Mouse (Mus musculus): Measurements from ENCODE around the gene Ppa1.
"Not testable (repeated sequence)": the region's sequence is repeated elsewhere in the genome, so short reads cannot be mapped to it uniquely, and the experiment has no call there.

Ppa1 gene

DNA sequence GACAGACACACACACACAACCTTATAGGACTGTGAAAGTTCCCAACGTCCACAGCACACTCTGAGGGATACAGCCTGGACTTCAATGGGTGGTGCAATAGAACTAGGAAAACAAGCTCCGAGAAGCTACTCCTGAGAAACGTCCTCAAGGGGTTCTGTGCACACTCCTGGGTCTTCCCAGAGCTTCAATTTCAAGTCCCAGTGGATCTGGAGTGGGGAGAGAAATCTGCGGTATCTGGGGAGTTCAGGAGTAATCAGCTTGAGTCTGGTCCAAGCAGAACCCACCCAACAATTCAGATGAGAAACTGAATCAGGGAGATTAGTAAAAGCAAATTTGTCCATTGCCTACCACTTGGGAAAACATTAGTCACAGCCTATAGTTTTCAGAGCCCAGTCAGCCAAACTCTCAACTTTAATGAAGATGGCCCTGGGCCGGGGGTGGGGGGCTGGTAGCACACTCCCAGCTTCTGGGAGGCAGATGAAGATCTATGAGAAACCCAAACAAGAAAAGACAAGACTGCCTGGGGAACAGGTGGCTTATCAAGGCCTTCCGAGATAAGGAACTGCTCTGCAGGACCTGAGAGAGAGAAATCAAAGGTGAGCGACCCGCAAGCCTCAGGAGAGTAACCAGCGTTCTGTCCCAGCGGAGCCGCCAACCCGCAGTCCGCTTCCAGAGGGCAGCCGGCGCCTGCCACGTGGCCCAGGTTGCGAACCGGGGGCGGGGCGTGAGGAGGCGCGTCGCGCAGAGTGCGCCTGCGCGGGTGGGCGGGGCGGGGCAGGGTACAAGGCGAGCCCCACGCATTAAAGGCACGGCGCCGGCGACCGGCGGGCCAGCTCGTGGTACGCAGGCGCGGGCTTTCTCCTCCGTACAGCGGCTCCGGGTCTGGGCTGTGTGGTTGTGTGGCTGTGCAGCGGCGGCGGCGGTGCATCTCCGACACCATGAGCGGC is at the start of gene Ppa1:
Gene Ppa1, plus strand, starts transcription at position 763 of the 947 bp plus-strand sequence.
- peak; percentile 93 for DNase-seq (ENCODE audit: low read depth, low spot score)

DNA sequence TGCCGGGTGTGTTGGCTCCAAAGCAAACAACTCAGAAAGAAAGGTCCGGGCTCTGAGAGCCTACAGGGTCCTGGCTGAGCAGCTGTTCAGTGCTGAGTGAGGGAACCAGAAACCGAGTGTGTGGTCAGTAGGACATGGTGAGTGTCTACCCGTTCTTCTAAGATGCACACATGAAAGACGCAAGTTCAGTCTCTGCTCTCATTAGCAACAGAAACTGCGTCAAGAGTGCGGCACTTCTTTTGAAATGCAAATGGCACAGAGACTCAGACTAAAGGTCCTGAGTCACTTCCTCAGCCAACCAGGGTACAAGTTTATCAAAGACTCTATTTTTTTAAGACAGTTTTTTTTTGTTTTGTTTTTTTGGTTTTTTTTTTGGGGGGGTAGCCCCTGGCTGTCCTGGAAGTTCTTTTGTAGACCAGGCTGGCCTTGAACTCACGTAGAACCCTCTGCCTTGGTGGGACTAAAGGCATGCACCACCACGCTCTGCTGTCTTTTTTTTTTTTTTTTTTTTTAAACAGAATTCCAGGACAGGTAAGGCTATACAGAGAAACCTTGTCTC is 48.7 kb upstream of the Ppa1 start:
- DNase-seq (ENCODE audit: low read depth, low spot score): no peak

DNA sequence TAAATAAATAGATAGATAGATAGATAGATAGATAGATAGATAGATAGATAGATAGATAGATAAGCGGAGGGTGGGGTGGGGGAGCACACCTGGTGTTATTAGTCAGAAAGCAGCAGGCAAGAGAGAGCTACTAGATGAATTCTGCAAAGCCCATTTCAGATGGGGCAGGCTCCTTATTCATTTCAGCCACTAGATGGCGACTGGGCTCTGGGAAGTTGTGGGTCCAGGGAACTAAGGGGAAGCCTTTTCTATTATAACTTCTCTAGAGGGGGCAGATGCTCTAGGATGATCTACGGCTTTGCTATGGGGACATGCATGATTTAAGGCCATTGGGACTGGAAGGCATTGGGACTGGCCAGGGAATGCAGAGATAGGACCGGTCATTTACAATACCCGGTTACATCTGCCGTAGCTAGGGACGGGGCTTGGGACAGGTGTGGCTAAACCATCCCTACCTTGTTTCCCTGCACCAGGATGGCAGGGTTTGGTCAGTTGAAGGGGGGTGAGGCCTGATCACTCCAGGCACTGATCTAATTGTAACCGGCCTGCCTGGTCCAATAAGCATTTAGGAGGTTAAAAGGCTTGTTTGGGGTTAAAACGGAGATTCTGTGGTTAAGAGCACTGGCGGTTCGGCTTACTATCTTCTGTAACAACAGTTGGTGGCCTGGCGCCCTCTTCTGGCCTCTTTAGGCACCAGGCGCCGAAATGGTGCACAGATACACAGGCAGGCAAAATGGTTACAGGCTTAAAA is 45.9 kb upstream of the Ppa1 start:
- peak; percentile 73 for DNase-seq (ENCODE audit: low read depth, low spot score)

DNA sequence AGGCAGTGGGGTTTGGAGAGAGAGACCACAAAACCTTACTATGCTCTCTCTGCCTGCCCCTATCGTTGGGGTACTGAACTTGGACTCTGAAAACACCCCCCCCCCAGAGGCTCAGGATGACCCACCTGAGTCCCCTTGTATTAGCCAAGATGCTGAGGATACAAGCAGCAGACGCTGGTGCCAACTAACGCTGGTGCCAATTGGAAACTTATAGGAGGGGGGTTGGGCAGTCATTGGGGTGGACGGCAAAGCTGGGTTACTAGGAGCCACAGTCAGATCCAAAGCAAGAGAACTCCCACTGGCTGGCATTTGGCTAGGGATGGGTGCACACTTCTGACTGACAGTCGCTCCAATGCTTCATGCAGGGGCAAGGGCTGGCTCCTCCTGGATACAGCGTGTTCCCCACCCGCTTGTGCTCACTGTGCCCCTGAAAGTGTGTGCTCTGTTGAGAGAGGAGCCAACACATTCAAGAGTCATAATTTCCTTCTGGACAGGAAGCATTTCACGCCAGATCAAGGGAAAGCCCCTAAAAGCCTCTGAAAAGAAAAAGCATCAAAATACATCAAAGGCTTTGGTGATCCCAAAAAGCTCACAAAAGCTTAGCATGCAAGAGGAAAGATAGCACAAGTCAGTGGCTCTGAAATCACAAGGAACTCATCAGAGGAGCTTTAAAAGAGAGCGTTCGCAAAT is 43.8 kb upstream of the Ppa1 start:
- DNase-seq (ENCODE audit: low read depth, low spot score): no peak

- DNase-seq (ENCODE audit: low read depth, low spot score): not testable (repeated sequence)
These were observed 43.0 kb upstream of the Ppa1 start for GRCm38 (mm10) chr10:61605381-61605780.

DNA sequence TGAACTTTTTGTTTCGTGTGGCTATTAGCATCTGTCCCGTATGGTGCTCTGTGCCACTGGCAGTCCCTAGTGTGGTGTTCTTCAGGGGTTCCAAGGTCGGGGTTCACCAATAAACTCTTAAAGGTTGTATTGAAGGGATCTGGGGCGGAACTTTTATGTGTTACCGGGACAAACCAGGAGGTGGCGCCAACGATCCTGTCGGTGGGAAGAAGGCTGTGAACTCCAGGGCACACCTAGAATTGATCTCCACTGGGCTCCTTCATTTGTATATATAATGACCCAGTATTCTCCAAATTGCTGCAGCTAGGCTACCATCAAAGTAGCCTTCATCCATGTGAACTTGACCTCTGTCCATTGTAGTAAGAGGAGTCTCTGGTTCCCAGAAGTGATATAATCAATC is 42.5 kb upstream of the Ppa1 start:
- DNase-seq (ENCODE audit: low read depth, low spot score): peak; percentile 75

GRCm38 (mm10) chr10:61608233-61608632 is 40.1 kb upstream of the Ppa1 start:
- DNase-seq (ENCODE audit: low read depth, low spot score): no peak

DNA sequence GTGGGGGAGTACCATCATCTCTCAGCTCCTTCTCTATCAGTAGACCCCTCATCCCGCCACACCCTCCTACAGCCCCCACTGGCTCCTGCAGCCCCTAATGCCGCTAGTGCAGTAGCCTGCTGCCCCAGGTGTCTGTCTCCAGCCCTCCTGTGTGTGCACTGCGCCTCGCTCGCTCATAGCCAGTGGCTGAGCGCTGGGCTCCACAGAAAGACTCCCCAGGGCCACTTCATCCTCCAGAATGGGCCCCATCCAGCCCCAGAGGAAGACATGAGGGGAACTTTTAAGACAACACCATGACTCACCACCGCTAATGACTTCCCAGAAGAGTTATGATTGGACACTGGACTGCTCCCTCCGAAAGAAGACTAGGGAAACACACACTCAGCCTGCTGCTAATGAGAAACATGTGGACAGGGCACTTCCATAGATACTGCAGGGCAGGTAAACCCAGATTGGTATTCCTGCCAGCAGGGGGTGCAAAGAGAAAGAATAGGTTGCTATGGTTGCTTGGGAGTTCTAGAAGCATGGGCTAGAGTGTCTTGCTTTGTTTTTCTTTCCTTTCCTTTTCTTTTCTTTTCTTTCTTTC is 37.6 kb upstream of the Ppa1 start:
- DNase-seq (ENCODE audit: low read depth, low spot score): peak; percentile 56

GRCm38 (mm10) chr10:61614311-61614710 is 34.0 kb upstream of the Ppa1 start:
- no peak for DNase-seq (ENCODE audit: low read depth, low spot score)

DNA sequence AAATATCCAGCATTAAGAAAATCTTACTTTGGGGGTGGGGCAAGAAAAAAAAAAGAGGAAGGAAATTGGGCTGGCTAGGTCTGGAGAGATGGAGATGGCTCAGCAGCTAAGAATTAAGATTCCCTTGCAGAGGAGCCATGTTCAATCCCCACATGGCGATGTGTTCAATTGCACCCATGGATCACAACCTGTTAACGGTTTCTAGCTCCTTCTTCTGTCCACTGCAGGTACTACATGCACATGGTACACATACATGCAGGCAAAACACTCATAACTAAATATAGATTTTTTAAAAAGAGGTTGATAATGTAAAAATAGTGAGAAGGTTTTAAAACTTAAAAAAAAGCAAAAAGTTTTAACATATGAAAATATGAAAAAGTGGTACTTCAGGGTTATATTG is 29.8 kb upstream of the Ppa1 start:
- no peak for DNase-seq (ENCODE audit: low read depth, low spot score)

DNA sequence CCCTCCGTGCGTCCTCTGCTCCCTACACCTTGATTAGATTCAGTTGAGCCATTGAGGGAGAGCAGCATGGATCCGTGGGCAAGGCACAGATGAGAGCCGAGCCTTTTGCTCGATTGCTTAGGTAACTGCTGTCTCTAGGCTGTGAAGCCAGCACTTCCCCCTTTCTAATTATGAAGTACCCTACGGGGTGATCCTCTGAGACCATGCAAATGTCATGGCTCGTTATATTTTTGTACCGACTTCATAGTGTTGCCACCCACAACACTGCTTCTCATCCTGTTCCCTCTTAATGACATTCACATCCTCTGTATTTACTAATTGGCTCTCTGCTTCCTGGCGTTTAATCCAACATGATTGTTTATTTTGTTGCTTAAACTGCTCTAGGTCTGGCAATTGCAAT is 26.7 kb upstream of the Ppa1 start:
- DNase-seq (ENCODE audit: low read depth, low spot score): no peak

GRCm38 (mm10) chr10:61623874-61624273 is 24.5 kb upstream of the Ppa1 start:
- DNase-seq (ENCODE audit: low read depth, low spot score): not testable (repeated sequence)

DNA sequence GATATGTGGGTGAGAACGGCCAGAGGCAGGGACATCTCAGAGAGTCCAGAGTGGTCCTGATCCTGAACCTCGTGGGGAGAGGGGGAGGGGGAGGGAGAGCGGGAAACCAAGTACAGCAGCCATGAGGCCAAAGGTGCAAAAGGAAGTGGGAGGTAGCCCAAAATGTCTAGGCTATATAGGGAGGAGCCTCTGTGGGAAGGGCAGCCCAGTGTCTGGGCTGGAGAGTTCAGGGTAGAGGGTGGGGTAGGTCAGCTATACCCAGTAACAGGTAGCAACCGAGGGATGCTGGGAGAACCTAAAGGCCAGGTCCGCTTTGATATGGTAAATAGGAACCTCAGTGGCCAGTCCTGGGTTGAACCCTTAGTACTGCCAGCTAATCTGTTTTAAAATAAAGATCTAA is 23.6 kb upstream of the Ppa1 start:
- no peak for DNase-seq (ENCODE audit: low read depth, low spot score)

DNA sequence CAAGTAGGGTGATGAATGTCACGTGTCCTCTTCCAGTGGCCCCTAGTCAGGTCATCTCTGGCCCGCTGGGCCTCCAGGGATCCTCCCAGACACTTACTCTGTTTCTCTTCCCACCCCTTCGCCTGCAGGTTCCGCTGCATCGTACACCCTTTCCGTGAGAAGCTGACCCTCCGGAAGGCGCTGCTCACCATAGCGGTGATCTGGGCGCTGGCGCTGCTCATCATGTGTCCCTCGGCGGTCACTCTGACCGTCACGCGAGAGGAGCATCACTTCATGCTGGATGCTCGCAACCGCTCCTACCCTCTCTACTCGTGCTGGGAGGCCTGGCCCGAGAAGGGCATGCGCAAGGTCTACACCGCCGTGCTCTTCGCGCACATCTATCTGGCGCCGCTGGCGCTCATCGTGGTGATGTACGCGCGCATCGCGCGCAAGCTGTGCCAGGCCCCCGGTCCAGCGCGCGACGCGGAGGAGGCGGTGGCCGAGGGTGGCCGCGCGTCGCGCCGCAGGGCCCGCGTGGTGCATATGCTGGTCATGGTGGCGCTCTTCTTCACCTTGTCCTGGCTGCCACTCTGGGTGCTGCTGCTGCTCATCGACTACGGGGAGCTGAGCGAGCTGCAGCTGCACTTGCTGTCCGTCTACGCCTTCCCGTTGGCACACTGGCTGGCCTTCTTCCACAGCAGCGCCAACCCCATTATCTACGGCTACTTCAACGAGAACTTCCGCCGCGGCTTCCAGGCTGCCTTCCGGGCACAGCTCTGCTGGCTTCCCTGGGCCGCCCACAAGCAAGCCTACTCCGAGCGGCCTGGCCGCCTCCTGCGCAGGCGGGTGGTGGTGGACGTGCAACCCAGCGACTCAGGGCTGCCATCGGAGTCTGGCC is 22.7 kb upstream of the Ppa1 start:
- DNase-seq (ENCODE audit: low read depth, low spot score): peak; percentile 52

DNA sequence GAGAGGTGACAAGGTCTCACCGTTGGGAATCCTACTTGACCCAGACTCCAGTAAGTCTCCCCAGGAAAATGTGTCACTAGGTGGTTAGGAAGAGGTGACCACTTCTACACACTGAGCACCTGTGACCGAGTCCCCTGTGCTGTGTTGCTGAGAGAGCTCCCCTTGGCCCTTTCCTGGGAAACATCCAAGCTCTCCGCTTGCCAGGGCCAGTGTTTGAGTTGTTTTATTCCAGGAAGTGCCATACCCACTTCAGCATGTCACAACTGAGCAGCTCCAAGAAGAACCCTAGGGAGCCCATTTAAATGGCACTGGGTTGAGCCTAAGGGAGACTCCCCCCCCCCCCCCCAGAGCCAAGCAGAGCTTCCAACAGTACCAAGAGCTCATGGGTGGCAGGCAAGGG is 21.8 kb upstream of the Ppa1 start:
- DNase-seq (ENCODE audit: low read depth, low spot score): no peak

DNA sequence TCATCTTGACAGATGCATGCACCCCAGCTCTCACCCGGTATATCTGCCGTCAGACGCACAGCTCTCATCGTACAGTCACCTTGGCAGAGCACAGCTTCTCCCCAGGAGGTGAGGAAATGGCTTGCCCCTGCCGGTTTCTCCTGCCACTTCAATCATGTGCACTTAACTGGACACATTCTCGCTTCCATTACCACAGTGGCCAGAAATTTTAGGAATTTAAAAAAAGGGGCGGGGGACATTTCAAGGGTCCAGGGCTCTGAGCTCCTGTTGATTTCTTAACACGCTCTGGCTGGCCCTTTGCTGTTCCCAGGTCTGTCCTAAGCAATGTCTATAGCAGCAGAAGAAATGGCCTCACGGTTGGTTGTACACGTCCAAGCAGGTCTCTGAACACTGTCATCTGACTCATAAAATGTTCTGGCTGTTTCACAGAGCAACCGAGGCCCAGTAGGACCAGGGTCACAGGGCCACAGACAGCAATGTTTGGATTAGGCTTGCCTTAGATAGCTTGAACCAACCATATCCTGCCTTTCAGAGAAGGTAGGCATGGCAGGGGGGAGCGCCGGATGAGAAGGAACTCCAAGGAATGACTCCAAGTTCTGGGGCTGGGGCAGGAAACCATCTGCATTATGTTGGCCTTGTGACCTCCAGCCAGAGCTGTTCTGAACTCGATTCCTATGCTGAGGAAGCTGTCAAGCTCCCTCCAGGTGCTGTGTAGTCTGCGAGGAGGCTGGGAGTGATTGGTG is 21.0 kb upstream of the Ppa1 start:
- peak; percentile 46 for DNase-seq (ENCODE audit: low read depth, low spot score)

DNA sequence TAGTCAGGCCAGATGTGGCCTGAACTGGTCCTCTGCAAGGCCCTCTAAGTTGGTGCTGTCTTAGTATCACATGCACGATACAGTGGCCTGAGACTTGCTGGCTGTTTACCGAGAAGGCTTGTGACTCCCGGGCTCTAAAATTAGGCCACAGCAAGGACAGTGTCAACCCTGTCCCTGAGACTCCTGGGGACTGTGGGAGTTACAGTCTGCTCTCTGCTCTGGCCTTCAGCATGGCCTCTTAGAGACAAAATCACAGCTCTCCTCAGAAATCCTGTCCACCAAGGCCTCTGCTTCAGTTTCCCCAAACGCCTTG is 20.5 kb upstream of the Ppa1 start:
- DNase-seq (ENCODE audit: low read depth, low spot score): no peak

DNA sequence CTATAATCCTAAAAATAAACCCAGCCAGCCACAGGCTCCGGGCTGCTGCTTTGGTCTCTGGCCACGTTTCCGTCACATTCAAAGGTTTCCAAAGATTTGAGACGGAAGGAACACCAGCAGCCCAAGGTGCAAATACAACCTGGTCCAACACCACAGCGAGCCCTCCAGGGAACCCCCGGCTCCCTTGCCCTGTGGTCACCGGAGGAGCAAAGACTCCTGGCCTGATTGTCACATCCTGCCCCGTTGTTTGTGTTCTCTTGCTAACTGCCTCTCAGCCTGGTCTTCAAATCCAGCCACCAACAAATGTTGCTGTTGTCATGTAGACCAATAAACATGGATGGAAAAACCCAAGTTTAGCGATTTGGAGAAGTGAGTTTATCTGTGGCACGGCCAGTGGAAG is 15.9 kb upstream of the Ppa1 start:
- DNase-seq (ENCODE audit: low read depth, low spot score): no peak

- no peak for DNase-seq (ENCODE audit: low read depth, low spot score)
These were observed 11.3 kb upstream of the Ppa1 start for GRCm38 (mm10) chr10:61637055-61637454.

DNA sequence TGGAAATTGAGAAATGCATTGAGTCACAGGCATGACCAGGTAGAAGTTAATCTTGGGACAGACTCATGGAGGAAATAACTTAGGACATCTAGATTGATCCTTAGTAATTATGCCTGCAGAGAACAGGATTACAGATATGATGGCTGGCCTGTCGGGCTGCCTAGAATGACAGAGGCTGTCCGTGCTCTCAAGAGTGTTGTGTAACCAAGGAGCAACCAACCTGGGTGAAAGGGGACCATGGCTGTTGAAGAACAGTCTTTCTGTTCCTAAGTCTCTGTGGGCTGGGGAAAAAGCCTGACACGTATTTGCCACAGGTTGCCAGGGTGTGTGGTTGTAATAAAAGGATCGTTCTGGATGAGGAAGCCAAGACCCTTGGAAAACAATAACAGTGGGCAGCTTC is 8.0 kb upstream of the Ppa1 start:
- DNase-seq (ENCODE audit: low read depth, low spot score): no peak

Data from mesoderm, embryonic 11.5 days (tissue).